Mouse (Mus musculus) olfactory bulb, adult 2 months (tissue): Measurements from ENCODE around the gene Pde8a.

Experiments
- CTCF ChIP-seq: fragments of 200-500 bp; IDR thresholded peaks from 2 replicates; pipeline ENCODE4 v1.5.1; 2012; ENCODE audit warnings: low read depth, mild to moderate bottlenecking, low read length, moderate library complexity; ENCODE audit not compliant: insufficient read depth
- POLR2A ChIP-seq: fragments of 200-500 bp; IDR thresholded peaks from 2 replicates; pipeline ENCODE4 v1.6.1; 2012; ENCODE audit warnings: mild to moderate bottlenecking, low read depth, low read length, moderate library complexity; ENCODE audit not compliant: insufficient read depth

GRCm38 (mm10) chr7:81235600-81236223 lies 22.3 kb downstream of the Pde8a start:
- TF ChIP-seq CTCF (no peak), POLR2A (no peak)
